Mouse (Mus musculus) kidney, adult 9 months (tissue): ENCODE measurements at regions not wholly inside any gene's neighbourhood (a gene's known extent, or its start where the extent isn't known, plus 50 kb on each side); places are given as distances from the start of the nearest gene placed in this dataset.

Source experiments
- DNase-seq: peaks from one replicate; pipeline ENCODE4 v3.0.0; 2022

DNA sequence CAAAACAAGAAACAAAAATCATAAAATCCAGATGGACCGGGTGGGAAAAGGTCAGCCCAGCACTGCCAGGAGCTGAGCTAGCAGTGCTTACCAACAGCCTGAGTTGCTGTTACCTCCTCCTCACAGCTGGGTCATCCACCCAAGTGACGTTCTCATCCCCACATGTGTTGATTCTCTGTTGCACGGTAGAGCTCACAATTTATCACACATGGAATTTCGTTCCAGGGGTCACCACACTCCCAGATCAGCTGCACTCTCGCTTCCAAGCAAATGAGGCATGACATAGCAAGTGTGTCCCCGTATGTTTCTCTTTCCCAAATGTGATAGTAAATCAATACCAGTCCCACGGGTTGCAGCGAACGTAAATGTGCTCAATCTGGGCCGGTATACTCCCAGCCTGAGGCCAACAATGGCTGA, 445.1 kb upstream of the Mctp2 start:
- DNase-seq: no peak

DNA sequence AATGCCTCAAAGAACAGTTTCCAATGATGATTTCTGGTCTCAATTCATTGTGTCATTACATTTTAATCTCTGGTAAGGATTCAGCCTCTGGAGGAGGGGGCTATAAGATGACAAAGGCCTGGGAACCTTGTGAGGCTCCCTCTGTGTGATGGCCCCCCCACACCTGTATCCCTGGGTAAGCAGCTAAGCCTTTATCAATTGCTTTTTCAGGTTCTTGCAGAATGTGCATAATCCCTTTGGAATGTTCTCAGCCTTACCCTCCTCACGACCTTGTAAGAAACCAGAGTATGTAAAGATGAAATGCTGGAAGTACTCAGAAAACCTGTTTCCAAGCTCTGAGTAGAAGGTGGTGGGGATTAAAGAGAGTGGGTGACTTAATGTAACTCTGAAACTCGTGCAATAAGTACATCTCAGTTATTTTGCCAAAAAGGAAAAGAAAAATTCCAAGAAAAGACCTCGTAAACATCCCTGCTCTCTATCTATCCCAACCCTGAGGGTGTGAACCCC, 446.7 kb upstream of the Mctp2 start:
- no peak for DNase-seq

DNA sequence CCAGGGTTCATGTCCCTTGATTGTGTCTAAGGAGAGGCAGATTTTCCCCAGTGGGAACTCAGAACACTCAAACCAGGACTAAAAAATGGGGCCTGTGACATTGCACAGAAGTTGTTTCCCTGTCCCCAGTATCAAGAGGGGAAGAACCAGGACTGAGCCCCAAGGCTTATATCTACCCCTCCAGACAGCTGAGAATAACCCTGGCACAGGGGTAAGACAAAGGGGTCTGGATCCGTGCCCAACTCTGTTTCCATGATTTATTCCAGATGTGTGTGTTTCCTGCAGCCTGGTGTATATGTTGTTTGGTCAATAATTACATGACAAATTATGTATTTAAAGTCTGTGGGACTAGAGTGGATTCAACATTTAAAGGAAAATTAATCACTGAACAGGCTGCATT, 456.3 kb upstream of the Mctp2 start:
- DNase-seq: no peak

DNA sequence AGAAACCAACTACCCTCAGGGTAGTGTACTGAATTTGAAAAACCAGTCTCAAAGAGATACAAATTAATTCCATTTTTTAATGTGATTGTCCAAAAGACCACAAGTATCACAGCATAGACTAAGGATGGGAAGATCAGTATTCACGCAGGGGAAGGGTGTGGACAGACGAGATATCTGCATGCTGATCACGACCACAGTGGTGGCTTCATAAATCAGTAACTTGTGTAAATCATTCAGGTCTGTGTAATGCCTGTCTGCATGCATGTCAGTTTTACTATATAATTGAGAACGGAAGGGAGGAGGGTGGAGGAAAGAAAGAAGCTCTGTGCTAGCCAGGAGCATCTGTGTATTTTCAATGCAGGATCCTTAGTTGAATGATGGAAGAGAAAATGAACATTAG, 462.3 kb upstream of the Mctp2 start:
- DNase-seq: no peak

DNA sequence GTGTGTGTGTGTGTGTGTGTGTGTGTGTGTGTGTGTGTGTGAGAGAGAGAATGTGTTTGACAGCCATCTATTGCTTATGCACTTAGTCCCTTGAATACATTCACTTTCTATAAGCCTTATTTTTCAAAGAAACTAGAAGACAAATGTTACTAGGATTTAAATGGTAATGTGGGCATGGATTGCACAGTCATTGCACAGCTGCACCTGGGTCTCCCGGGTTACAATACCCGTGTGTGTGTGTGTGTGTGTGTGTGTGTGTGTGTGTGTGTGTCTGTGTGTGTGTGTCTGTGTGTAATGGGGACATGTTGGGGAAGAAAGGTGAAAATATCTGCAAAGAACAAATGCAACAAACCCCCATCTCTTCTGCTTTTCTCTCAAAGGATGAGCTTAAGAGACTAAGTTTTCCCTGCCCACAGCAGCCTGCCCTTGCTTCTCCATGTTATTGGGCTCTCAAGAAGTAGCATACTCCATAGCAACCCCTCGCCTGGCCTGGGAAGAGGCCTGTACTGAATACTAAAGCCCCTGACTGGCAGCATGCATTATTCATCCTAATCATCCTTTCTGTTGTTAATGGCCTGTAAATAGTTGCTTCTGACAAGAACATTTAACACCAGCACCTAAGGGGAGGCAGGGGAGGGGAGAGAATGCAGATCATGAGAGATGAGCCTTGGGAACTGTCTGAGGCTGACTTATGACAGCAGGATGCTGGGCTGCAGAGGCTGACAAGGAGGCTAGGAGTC, 467.8 kb upstream of the Mctp2 start:
- DNase-seq: no peak

DNA sequence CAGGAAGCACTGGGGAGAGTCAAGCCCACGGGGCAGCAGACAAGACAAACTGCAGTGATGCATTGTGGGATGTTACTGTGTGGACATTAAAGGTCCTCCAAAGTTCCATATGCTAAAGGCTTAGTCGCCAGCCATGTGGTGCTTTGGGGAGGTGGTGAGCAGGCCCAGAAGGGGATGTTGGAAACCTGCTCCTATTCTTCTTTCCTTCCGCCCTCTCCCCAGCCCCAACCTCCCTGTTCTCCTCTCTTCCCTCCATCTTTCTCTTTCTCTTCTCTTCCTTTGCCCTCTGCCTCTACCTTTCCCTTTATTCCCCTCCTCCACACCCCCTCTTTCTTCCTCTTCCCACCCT, 468.3 kb upstream of the Mctp2 start:
- no peak for DNase-seq

DNA sequence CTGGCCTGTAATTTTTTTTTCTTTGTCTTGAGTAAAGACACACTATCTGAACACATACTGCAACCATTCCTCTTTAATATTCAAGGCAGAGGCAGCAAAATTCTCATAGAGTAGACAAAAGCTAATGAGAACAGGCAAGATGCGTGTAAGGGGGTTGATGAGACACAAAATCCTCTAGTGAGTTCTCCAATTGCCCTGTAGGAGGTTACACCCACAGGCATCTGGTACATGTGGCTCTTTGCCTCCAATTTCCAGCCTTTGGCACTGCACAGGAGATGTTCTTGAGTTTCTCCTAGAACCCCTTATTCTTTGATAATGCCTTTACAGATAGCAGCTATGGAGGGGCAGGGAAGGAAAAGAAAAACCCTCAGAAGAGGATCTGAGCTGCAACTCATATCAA, 480.9 kb upstream of the Mctp2 start:
- DNase-seq: no peak

DNA sequence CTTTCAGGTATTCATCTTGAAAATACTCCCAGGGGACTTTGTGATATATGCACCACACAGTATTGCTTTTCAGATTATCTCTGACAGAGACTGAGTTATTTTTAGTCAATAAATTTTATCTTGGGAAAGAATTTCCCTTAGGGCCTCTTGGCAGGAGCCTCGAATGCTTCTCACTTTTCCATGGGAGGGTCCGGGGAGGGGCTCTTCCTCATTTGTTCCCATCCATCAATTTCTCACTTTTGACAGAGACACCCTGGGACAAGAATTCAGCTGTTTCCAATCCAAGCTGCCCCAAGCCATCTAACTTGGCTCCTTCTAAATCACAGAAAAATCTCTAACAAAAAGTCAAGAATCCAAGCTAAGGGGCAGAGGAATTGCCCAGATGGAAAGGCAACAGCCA, 481.9 kb upstream of the Mctp2 start:
- no peak for DNase-seq

DNA sequence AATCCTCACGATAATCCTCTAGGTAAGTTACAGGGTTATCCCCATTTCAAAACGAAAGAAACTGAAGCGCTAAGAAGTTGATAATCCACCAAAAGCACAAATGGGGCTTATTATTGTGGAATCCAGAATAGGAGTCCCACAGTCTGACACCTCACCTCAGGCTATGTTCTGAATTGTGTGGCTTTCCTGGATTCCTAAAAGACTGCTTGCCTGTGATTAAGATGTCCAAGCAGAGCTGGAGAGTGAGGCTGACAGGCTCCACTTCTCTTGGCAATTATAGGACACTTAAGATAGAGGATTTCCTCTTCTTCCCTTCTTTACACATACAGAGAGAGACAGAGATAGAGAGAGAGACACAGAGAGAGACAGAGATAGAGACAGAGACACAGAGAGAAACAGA, 515.7 kb upstream of the Mctp2 start:
- no peak for DNase-seq

DNA sequence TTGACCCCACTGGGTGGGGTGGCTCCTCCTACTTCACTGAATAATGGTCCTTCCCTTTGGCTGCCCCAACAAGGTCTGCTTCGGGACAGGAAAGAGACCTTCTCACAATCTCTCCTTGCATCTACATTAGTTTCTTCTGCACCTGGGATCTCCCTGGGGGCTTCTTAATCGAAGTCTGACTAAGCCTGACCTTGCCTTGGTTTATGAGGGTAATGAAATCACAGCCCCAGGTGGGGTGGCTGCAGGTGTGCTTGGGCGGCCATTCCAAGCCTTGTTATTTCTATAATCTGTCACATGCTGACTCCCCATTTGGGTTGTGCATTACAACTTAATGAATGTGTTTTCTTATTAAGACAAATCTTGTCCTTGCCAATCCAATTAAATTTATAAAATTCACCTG, 520.2 kb upstream of the Mctp2 start:
- DNase-seq: no peak

DNA sequence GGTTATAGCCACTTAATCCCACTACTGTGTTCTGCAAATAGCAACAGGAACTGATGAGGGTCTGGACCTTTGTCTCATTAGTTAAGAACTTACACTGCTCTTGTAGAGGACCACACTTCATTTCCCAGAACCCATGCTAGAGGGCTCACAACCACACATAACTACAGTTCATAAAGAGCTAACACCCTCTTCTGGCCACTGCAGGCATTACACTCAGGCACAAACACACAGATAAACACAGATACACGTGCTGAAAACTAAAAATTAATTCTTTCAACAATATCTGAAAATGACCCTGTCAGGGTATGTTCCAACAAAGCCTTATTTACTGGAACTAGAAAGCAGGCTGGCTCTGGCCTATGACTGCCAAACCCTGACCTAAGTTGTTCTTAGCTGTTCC, 529.0 kb upstream of the Mctp2 start:
- DNase-seq: no peak

DNA sequence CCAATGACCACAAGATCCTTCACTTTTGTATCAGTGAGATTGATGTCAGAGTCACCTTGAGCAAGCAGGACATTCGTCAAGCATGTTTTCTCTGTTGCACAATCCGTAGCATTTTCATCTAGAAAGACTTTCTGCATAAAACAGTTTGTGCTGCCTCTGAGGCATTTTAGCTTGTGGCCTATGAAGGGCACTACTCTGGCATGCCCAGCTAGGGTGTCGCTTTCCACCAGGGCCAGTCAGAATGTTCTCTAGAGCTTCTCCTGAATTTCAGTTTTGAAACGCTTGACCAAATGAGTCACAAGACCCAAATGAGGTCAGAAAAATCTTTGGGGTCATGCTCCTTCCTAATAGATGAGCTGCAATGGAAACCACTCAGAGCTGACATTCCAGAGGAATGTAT, 529.6 kb upstream of the Mctp2 start:
- DNase-seq: no peak

DNA sequence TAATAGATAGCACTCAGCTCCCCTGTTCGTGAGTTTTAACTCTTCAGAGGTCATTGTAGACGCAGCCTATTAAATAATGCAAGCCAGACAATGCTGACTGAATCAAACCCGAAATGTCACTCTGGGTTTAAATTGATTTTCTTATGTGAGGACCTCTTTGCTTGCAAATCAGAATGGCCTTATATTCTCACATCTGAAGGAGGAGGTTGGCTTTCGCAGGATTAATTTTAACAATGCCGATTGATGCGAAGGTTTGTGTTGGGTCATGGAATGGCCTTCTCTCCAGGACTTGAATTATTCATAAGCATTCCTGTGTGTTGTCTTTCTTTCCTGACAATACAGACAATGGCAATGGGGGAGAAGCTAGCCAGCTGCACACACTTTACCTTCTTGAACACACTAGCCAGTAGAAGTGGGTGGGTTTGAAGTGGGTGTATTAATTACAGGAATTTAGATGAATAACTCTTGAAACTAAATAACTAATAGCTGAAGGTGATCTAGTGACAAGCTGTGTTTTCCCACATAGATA, 530.1 kb upstream of the Mctp2 start:
- DNase-seq: no peak

DNA sequence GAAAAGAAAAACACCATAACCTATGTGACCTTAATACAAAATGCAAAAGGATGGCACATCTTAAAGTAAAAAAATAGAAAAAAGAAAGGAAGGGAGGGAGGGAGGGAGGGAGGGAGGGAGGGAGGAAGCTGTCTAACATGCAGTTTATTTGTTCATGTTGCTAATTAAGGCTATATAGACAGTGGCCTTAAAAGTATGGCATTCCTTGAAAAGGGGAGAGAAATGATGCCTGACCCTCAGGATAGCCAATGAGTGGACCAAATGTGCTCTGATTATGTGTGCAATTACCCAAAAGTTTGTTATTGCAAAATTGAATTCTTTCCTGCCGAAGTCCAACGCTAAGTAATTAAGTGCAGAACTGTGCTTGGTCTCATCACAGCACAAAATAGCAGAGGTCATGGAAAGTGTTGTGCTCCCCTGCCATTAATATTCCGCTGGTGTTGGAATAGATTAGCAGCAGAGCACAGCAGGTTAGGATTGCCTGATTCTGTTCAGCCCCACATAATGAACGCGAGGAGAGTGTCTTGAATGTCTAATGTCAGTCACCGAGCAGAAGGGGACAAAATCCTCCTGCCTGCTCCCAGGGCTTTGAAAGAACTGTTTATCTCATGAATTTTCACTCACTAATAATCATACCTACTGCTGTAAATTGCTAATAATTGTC, 531.7 kb upstream of the Mctp2 start:
- no peak for DNase-seq

DNA sequence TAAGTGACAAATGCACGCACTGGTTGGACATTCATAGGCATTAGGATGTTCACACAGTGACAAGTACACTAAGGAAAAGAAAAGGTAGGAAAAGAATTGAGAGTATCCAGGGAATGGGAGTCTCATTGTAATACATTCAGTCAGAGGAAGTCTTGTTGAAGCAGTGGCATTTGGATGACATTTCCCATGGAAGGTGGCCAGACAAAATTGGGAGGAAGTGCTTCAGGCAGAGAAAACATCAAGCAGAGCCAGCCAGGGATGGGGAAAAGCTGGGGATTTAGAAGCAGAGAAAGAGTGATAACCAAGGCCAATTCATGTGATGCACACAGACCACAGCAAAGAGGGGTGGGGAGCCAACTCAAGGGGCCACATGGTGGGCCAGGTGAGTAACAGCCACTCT, 524.0 kb upstream of the Rgma start:
- DNase-seq: no peak

DNA sequence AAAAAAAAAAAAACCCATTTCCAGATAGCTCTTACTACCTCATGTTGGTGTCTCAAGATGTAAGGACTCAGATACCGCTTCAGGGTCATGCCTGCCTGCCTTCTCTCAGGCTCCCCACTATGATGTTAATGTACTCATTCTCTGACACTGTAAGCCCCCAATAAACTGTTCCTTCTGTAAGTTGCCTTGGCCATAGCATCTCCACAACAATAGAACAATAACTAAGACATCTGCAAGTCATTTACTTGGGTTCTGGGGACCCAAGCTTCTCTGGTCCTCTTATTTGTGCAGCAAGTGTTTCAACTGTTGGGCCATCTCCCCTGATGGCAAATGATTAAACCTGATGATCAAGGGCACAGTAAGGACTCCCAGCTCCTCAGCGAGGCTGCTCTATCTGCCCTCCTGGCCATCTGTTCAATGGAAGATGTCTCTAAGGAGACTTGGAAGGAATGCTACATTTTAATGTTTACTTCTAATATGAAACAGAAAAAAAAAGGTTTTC, 520.8 kb upstream of the Rgma start:
- DNase-seq: no peak

DNA sequence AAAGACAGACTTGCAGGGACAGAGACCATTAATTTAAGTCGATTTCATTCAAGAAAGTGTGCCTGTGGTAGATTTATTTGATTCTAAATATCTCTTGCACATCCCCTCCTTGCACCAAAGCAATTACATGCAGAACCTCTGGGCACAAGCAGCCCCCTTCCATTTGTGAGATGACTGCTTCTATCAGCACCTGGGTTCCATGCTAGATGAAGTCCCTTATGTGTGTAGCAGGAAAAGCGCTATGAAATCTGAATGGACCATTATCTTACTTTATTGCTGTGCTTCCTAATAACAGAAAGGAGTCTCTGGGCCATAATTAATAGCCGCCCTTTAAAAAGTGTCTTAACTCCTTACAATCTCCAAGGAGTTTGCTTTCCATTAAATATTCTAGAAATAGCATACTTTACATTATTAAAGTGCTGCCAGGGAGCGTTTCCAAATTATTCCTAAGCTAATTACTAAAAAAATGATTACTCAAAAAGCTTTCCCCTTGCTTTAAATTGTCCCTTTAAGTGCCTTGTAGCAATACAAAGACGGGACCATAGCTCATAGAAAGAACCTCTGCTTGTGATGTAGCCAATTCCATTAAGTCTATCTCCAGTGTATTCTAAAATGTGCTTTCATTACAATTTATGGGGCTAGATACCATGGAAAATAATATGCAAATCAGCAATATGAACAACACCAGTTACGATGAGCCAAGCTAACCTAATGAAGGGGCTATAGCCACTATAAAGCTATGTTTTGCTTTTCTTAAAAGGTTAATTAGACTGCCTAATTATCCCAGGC, 508.1 kb upstream of the Rgma start:
- DNase-seq: no peak

DNA sequence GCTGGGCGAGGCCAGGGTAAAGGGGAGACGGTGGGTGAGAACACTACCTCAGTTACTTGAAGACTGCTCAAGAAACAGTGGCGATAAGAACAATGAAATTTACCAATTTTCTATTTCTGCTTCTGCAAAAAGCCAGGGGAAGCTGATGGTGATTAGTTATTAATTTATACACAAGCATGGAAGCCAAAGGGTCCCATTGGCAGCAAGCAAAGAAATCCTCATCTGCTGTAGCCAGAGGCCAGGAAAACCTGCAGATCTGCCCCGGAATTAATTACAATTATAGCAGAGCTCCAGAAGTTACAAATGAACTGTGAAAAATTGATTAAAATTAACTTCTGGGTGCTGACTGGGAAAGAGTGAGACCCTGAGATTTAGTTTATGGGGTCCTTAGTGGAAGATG, 506.2 kb upstream of the Rgma start:
- no peak for DNase-seq

DNA sequence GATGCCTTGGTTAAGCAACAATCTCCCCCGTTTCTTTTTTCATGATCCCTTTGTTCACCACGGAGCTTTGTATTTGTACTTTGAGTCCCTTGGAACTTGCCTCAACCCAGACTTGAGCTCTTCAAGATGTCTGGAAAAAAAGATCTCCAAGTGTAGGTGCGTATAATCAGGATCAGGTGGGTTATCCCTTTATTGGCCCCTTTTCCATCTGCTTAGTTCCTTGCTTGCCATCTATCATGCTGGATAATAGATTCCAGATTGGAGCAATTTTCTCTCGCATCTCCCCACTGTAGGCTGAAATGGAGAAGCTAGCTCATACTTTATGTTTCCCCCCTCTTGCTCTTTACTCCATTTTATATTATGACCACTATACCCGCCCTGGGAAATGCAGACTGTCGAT, 474.5 kb upstream of the Rgma start:
- no peak for DNase-seq

DNA sequence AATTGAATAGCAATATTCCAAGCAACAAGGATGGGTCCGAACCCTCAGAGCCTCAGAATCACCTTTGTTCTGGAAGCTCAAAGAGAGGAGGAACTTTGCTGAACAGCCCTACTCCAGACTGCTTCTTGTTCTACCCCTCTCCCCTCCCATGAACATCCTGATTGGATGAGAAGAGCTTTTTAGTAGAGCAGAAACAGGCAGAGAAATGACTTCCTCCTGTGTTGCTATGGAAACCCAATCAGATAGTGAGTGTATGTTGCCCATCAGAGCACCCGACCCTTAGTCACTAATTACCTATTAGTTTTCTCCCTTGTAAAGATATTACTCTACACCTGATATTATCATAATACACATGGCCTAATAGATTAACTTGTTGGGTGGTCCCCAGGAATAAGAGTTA, 469.4 kb upstream of the Rgma start:
- DNase-seq: no peak

DNA sequence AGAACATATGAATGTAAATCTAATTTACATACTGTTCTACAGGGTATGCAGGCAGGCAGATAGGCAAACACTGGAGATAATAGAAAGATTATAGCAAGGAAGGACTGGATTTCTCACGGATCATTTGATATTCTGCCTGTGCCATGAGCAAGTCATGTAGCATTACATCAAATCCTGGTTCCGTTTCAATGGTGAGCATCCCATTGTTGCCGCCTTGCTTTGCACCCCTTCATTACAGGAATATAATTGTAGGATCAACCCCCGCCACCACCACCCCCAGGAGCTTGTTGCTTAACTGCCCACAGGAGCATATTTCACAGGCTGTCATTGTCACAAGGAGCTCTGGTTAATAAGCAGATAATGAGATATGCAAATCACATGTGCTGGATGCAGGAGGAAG, 468.8 kb upstream of the Rgma start:
- no peak for DNase-seq

DNA sequence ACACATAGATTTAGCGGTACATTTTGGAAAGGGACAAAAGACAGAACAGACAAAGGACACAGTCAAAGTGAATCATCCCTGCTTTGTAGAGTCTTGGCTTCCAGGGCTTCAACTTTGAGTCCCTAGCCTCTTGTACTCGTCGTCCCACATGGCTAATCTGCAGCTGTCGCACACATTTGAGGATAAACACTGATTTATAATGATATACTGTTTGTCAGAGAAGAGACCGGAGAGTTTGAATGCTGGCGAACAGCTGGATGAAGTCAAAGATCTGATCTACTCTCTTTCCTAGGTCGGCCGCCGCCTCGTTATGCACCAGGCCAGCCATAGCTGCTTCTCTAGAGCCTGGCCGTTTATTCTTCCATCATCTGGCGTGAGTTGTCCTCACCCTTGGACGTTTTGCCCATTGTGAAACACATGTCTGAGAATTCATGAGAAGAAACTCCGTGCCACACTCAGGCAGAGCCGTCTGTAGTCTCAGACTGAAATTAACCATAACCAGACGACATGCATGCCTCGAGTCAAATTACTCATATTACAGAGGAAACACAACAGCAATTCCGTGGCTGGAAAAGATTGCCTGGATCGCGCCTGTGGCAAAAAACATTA, 448.4 kb upstream of the Rgma start:
- no peak for DNase-seq

DNA sequence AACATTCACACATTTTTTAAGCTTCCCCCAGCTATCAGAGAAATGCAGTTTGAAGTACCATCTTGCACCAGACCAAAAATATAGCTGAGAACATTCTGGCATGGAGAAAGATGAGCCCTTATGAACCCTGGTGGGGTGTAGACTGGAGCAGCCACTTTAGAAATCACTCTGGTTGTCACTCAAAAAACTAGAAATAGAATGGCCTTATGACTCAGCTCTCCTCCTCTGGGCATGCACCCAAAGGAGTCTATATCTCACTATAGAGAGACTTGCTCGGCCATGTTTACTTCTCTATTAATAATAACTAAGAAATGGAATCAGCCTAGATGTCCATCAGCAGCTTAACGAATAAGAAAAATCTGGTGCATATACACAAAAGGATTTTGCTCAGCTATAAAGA, 436.5 kb upstream of the Rgma start:
- no peak for DNase-seq
